Mouse (Mus musculus) heart, postnatal 4 days (tissue): ENCODE data around the gene Styxl1. TPM values are rescaled to one million over a fixed set of nuclear protein-coding genes. Genes with fewer than 3 reads are reported as not detected.
A peak's percentile ranks its signal among the peaks of the same experiment; 100 is the strongest.

ENCODE experiments used
- DNase-seq: peaks from one replicate; pipeline ENCODE4 v3.0.0; 2021
- total RNA-seq, 2 experiments: library from RNA; stranded (reverse); gene quantifications; 2 replicates each; pipeline ENCODE4 v1.2.3; 2021

Styxl1 gene
- total RNA-seq, 2 experiments from 2014 or later = not detected

GRCm38 (mm10) chr5:135763526-135763925 lies 14.7 kb downstream of the Styxl1 start:
- peak; percentile 84 for DNase-seq

GRCm38 (mm10) chr5:135761881-135762280 lies 16.3 kb downstream of the Styxl1 start:
- DNase-seq = no peak

- DNase-seq = no peak
Observed at GRCm38 (mm10) chr5:135751595-135751994, 26.6 kb downstream of the Styxl1 start.

GRCm38 (mm10) chr5:135751041-135751440 lies 27.1 kb downstream of the Styxl1 start:
- DNase-seq = no peak

- no peak for DNase-seq
Observed at GRCm38 (mm10) chr5:135744742-135745141, 33.4 kb downstream of the Styxl1 start.

- peak; percentile 97 for DNase-seq
Observed at GRCm38 (mm10) chr5:135743741-135744609, 34.2 kb downstream of the Styxl1 start, which contains the start of gene Tmem120a. TSS of gene Tmem120a (minus strand) at chr5:135744448.

GRCm38 (mm10) chr5:135742941-135743740 lies 35.0 kb downstream of the Styxl1 start:
- DNase-seq = peak; percentile 41

- DNase-seq = peak; percentile 45
Observed at GRCm38 (mm10) chr5:135742156-135742555, 36.0 kb downstream of the Styxl1 start.

GRCm38 (mm10) chr5:135738266-135738665 lies 39.9 kb downstream of the Styxl1 start:
- no peak for DNase-seq

GRCm38 (mm10) chr5:135737154-135737553 lies 41.0 kb downstream of the Styxl1 start:
- no peak for DNase-seq

- DNase-seq = no peak
Observed at GRCm38 (mm10) chr5:135736544-135736943, 41.6 kb downstream of the Styxl1 start.

GRCm38 (mm10) chr5:135735741-135736140 lies 42.4 kb downstream of the Styxl1 start:
- no peak for DNase-seq

GRCm38 (mm10) chr5:135734057-135734680 lies 44.0 kb downstream of the Styxl1 start:
- DNase-seq = no peak

- no peak for DNase-seq
Observed at GRCm38 (mm10) chr5:135733071-135733470, 45.1 kb downstream of the Styxl1 start.

GRCm38 (mm10) chr5:135731322-135731721 lies 46.9 kb downstream of the Styxl1 start:
- DNase-seq = no peak

GRCm38 (mm10) chr5:135730916-135731315 lies 47.3 kb downstream of the Styxl1 start:
- DNase-seq = no peak

GRCm38 (mm10) chr5:135730278-135730677 lies 47.9 kb downstream of the Styxl1 start:
- DNase-seq = no peak

GRCm38 (mm10) chr5:135729351-135729750 lies 48.8 kb downstream of the Styxl1 start:
- no peak for DNase-seq

GRCm38 (mm10) chr5:135728361-135728760 lies 49.8 kb downstream of the Styxl1 start:
- DNase-seq = no peak

- no peak for DNase-seq
Observed at GRCm38 (mm10) chr5:135727871-135728270, 50.3 kb downstream of the Styxl1 start.

GRCm38 (mm10) chr5:135726641-135727346 lies 51.4 kb downstream of the Styxl1 start:
- DNase-seq = peak; percentile 78

GRCm38 (mm10) chr5:135725991-135726390 lies 52.2 kb downstream of the Styxl1 start:
- DNase-seq = no peak
